Mouse (Mus musculus) kidney, embryonic 16.5 days (tissue): ENCODE data around the gene Dlx2. TPM values are rescaled to one million over a fixed set of nuclear protein-coding genes. Genes with fewer than 3 reads are reported as not detected.

Experiments used
- ATAC-seq: fragments of 200-750 bp; cut with Nextera tagmentation; 2 replicates; pipeline ENCODE4 v1.8.0; 2017; ENCODE audit warnings: moderate TSS enrichment; ENCODE audit not compliant: low FRiP score, low TSS enrichment
- H3K27ac ChIP-seq: fragments of 300-500 bp; sonication (generic); 2 replicates; pipeline ENCODE4 v1.5.1; 2014; ENCODE audit warnings: low read length
- H3K27me3 ChIP-seq: fragments of 300-500 bp; sonication (generic); 2 replicates; pipeline ENCODE4 v1.6.1; 2014; ENCODE audit warnings: low read length, control low read depth, mixed read lengths; ENCODE audit not compliant: insufficient read depth
- H3K36me3 ChIP-seq: fragments of 300-500 bp; sonication (generic); 2 replicates; pipeline ENCODE4 v1.6.1; 2014; ENCODE audit warnings: low read length, control low read depth, mixed read lengths; ENCODE audit not compliant: insufficient read depth
- H3K4me1 ChIP-seq: fragments of 300-500 bp; sonication (generic); 2 replicates; pipeline ENCODE4 v1.6.1; 2014; ENCODE audit warnings: low read length, control low read depth, mixed read lengths; ENCODE audit not compliant: insufficient read depth
- H3K4me2 ChIP-seq: fragments of 300-500 bp; sonication (generic); replicated peaks from 2 replicates; pipeline ENCODE4 v1.6.1; 2014; ENCODE audit warnings: low read depth, low read length
- H3K4me3 ChIP-seq: fragments of 300-500 bp; sonication (generic); 2 replicates; pipeline ENCODE4 v1.5.1; 2014; ENCODE audit warnings: mild to moderate bottlenecking, low read length
- H3K9ac ChIP-seq: fragments of 300-500 bp; sonication (generic); replicated peaks from 2 replicates; pipeline ENCODE4 v1.6.1; 2014; ENCODE audit warnings: low read length
- H3K9me3 ChIP-seq: fragments of 300-500 bp; sonication (generic); 2 replicates; pipeline ENCODE4 v1.6.1; 2016; ENCODE audit warnings: low read length, control low read depth
- WGBS: fragments of 180-500 bp; shearing (Covaris S2); extraction: QIAGEN DNeasy Blood & Tissue Kit; methylation state at CpG from one replicate; pipeline ENCODE4 v1.1.7; 2014; 5-methylcytosine and 5-hydroxymethylcytosine counted together
- polyA plus RNA-seq: library from polyadenylated mRNA; unstranded; fragments of >200 nt; fragmentation: Nextera tagmentation; extraction: Ambion mirVana; gene quantifications from 2 replicates; pipeline ENCODE4 v1.2.1, GENCODE M21; 2015

Gene Dlx2
- polyA plus RNA-seq, 1 experiment from 2014 or later, result not detected

GRCm38 (mm10) chr2:71512326-71512725 lies 34.2 kb downstream of the Dlx2 start:
- no peaks in the 10 kb centered on the region for H3K27me3 ChIP-seq
- no peak overlapping the region for H3K4me3 ChIP-seq
- no peak overlapping the region for H3K4me2 ChIP-seq
- H3K27ac ChIP-seq, result no peak overlapping the region
- no peak overlapping the region for H3K9ac ChIP-seq
- no peaks in the 10 kb centered on the region for H3K4me1 ChIP-seq
- ATAC-seq, result no peak
- no peaks in the 10 kb centered on the region for H3K9me3 ChIP-seq
- WGBS, result 84% methylated on average over 9 of the region's 9 CpGs
- H3K36me3 ChIP-seq, result no peaks in the 10 kb centered on the region

GRCm38 (mm10) chr2:71511209-71511608 lies 35.3 kb downstream of the Dlx2 start:
- Histone ChIP-seq H3K9ac (no peak overlapping the region), H3K9me3 (no peaks in the 10 kb centered on the region), H3K4me3 (no peak overlapping the region), H3K4me1 (no peaks in the 10 kb centered on the region), H3K27me3 (no peaks in the 10 kb centered on the region), H3K4me2 (no peak overlapping the region), H3K27ac (no peak overlapping the region), H3K36me3 (no peaks in the 10 kb centered on the region)
- ATAC-seq, result no peak
- WGBS, result 79% methylated on average over 7 of the region's 7 CpGs

DNA sequence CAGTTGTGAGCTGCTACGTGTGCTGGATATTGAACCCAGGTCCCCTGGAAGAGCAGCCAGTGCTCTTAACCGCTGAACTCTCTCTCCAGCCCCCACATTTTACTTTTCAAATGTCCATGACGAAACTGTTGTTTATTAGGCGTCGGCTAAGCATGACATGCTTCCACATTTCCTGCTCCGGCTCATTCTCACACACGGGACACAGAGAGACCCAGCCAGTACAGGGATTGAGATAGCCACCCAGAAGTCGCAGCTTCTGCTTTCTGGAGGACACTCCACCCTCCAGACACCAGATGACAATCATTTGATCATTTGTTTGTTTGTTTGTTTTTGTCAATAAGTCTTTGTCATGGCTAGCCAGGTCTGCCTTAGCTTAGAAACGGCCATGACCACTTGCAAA lies 41.7 kb downstream of the Dlx2 start:
- no peak overlapping the region for H3K9ac ChIP-seq
- H3K9me3 ChIP-seq, result no peaks in the 10 kb centered on the region
- 57% methylated on average over 9 of the region's 9 CpGs for WGBS
- H3K27ac ChIP-seq, result no peak overlapping the region
- no peak overlapping the region for H3K4me2 ChIP-seq
- no peaks in the 10 kb centered on the region for H3K4me1 ChIP-seq
- no peak for ATAC-seq
- H3K27me3 ChIP-seq, result no peaks in the 10 kb centered on the region
- no peak overlapping the region for H3K4me3 ChIP-seq
- H3K36me3 ChIP-seq, result no peaks in the 10 kb centered on the region

DNA sequence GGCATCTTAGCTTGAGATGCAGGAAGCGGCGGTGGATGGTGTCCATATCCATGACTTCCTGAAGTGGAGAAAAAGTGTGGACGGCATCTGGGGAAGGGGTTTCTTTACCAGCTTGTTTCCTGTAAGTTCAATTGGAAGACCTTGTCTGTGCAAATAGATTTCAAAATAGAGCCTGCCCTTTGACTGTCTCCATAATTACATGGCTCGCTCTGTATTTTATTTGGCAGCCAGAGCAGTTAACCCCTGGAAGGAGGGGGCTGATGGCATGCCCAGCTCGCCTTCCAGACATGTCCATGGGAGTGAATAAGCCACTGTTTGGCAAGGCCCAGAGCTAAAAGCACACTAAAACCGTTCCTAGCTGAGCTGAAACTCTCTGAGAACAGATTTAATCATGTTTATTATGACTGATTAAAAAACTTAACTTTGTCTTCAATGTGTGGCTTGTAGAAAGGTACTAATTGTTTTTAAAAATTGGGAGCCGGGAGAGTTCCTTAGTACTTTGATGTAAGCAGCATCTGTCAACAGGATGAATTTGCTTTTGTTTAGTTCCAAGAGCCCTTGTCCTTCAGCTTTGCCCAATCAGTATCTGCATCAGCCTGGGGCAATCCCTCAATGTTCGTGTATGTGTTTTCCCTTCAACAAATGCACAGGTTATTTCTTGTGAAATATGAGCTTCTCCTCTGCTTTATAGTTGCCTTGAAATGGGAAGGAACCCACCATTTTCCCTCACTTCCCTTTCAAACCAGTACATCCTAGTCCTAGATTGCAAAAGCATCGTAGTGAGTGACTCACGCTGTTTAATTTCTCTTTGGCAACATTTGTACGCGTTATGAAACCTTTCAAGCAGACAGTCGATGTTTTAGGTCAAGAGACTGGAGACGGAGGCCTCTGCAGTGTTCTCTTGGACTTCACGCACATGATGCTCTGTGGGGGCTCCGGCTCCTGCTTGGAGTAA lies 47.0 kb downstream of the Dlx2 start:
- Histone ChIP-seq H3K4me3 (no peak overlapping the region), H3K9ac (no peak overlapping the region), H3K9me3 (no peaks in the 10 kb centered on the region), H3K4me2 (no peak overlapping the region), H3K27ac (no peak overlapping the region), H3K4me1 (peaks cover 5% of the 10 kb centered on the region; the same call in 1 of the 2 replicates), H3K36me3 (no peaks in the 10 kb centered on the region), H3K27me3 (no peaks in the 10 kb centered on the region)
- ATAC-seq, result no peak
- 63% methylated on average over 16 of the region's 16 CpGs for WGBS

DNA sequence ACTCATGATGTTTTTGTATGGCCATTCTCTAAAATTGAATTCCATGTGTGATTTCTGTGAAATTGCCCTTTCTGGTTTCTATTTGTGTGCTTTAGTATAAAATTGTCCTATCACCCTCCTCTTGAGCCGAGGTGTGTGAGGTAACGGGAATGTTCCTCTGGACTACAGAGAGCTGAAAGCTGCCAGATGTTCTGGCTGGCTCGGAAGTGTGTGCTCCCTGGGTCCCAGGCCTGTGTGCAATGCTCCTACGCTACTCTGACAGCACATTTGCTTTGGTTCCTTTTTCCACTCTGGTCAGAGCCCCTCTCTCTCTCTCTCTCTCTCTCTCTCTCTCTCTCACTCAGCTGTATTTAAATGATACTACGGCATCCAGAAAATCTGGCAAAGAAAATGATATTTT lies 49.4 kb downstream of the Dlx2 start:
- Histone ChIP-seq H3K4me1 (peaks cover 5% of the 10 kb centered on the region; the same call in 1 of the 2 replicates), H3K4me2 (no peak overlapping the region), H3K9ac (no peak overlapping the region), H3K27ac (no peak overlapping the region), H3K9me3 (no peaks in the 10 kb centered on the region), H3K4me3 (no peak overlapping the region), H3K27me3 (no peaks in the 10 kb centered on the region), H3K36me3 (no peaks in the 10 kb centered on the region)
- 43% methylated on average over 5 of the region's 5 CpGs for WGBS
- no peak for ATAC-seq

DNA sequence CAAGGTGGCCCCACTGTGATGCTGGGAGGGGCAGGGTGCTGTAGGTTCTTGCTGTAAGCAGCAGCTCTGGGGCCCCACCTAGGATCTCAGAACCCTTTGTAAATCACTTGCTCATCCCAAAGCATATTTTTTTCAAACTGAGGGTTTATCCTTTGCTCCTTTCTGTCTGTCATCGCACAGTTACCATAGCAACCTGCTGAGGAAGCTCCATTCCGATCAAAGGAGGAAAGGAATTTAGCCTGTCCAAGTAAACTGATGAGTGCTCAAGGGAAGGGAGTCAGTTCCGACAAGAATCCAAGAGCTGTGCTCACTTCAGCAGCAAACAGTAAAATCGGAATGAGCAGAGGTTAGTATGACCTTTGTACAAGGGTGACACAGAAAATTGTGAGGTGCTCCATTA lies 51.6 kb downstream of the Dlx2 start:
- no peak for ATAC-seq
- Histone ChIP-seq H3K36me3 (no peaks in the 10 kb centered on the region), H3K27me3 (no peaks in the 10 kb centered on the region), H3K4me3 (no peak overlapping the region), H3K27ac (no peak overlapping the region), H3K4me1 (peaks cover 5% of the 10 kb centered on the region; the same call in 1 of the 2 replicates), H3K9me3 (no peaks in the 10 kb centered on the region), H3K4me2 (no peak overlapping the region), H3K9ac (no peak overlapping the region)
- 54% methylated on average over 4 of the region's 4 CpGs for WGBS

DNA sequence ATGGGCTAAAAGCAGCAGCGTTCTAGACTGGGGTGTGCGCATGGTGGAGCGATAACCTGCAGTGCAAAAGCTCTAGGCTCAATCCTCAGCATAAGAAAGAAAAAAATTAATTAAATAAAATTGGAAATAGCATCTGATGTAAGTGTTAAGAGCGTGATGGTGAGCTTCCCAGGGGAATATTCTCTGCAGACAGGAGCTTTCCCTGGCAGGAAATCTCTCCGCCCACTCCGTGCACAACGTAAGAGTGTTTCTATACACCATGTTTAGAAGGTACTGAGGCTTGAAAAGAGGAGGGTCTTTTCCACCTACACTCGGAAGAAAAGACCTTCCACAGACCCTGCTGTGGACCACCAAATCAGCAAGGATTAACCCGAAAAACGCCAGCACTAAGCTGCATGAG lies 52.1 kb downstream of the Dlx2 start:
- no peak overlapping the region for H3K4me3 ChIP-seq
- no peak for ATAC-seq
- H3K4me2 ChIP-seq, result no peak overlapping the region
- no peaks in the 10 kb centered on the region for H3K27me3 ChIP-seq
- H3K36me3 ChIP-seq, result no peaks in the 10 kb centered on the region
- no peak overlapping the region for H3K9ac ChIP-seq
- no peak overlapping the region for H3K27ac ChIP-seq
- H3K9me3 ChIP-seq, result no peaks in the 10 kb centered on the region
- H3K4me1 ChIP-seq, result peaks cover 5% of the 10 kb centered on the region; the same call in 1 of the 2 replicates
- WGBS, result 71% methylated on average over 10 of the region's 10 CpGs

Other genes starting within 250 kb of the Dlx2 start
- gene Slc25a12, start 179.0 kb downstream of the Dlx2 start, polyA plus RNA-seq, result 50.3 and 53.3 TPM in 2 replicates
- gene Hat1, start 157.8 kb downstream of the Dlx2 start, polyA plus RNA-seq, result 129 and 134 TPM in 2 replicates
- gene Metap1d, start 93.5 kb downstream of the Dlx2 start, polyA plus RNA-seq, result 46.5 and 46.9 TPM in 2 replicates
- 0.12 TPM in 1 of 2 replicates, not detected in the other for gene Dlx1, start 18.6 kb downstream of the Dlx2 start, polyA plus RNA-seq
- 56.8 and 75.1 TPM in 2 replicates for gene Itga6, start 198.9 kb upstream of the Dlx2 start, polyA plus RNA-seq